Mouse (Mus musculus) myocyte (in vitro differentiated cells): ENCODE data around the gene Upp2.

Source experiments
- E2F4 ChIP-seq: IDR thresholded peaks from one replicate; pipeline ENCODE4 v1.6.1; 2011; ENCODE audit warnings: mild to moderate bottlenecking, control low read depth, moderate library complexity; ENCODE audit not compliant: insufficient read depth
- POLR2A ChIP-seq: IDR thresholded peaks from one replicate; pipeline ENCODE4 v1.6.1; 2011; ENCODE audit warnings: low read depth, mild to moderate bottlenecking, control low read depth, moderate library complexity; ENCODE audit not compliant: insufficient read length
- TCF3 ChIP-seq: IDR thresholded peaks from one replicate; pipeline ENCODE4 v1.6.1; 2011; ENCODE audit warnings: low read depth, control low read depth; ENCODE audit not compliant: insufficient read length
- USF1 ChIP-seq: IDR thresholded peaks from one replicate; pipeline ENCODE4 v1.6.1; 2011; ENCODE audit warnings: low read depth, mild to moderate bottlenecking, control low read depth, moderate library complexity

DNA sequence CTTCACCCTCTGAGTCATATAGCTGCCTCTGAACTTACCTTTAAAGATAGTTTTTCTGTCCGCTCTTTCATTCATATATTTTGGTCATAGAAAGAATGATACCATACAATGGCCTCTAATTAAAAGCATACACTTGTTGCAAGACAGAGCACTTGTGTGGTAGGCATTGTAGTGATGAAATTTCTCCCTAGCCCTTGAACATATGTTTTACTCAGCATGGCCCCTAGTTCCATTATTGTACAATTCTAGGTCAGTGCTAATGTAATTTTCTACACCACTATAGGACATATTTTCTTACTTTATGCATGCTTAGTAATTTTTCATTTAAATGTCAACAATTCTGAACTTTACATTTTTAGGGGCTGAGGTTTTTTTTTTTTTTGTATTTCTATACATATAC, 89.9 kb downstream of the Upp2 start:
- TF ChIP-seq USF1 (no peak), POLR2A (no peak), E2F4 (no peak), TCF3 (no peak)
